Mouse (Mus musculus) heart, postnatal 25 days (tissue): ENCODE data around the gene Map2k4. TPM values are rescaled to one million over a fixed set of nuclear protein-coding genes. Genes with fewer than 3 reads are reported as not detected.

Experiments used
- microRNA-seq: library from miRNA; unstranded; fragments of <30 nt; microRNA quantifications from one replicate; pipeline ENCODE4 v1.2.0, GENCODE M21; 2022
- total RNA-seq, 2 experiments: library from RNA; stranded (reverse); gene quantifications; 2 replicates each; pipeline ENCODE4 v1.2.3; 2021

The Map2k4 gene
- total RNA-seq, 2 experiments from 2014 or later = 45.5 to 45.8 TPM

Small RNAs within 50 kb of the gene (microRNA-seq; reads per million reads assigned to microRNA genes)
- 7,577 reads per million, percentile 94 among the genes with 10 or more reads in this experiment for gene Mir744

Other genes with a start within 250 kb of the Map2k4 start
- 1 to 10 TPM; 4.3 to 4.7 TPM for gene Zkscan6, start 18.9 kb upstream of the Map2k4 start, total RNA-seq